Mouse (Mus musculus): ENCODE measurements around the gene Trio. TPM values are rescaled to one million over a fixed set of nuclear protein-coding genes. Genes with fewer than 3 reads are reported as not detected.

Trio gene
- polyA plus RNA-seq, 1 experiment: 49.9 TPM

- no peak overlapping the region for H3K4me3 ChIP-seq (ENCODE audit: insufficient read depth, low read length)
- no peak overlapping the region for H3K27ac ChIP-seq (ENCODE audit: insufficient read depth, low read depth, low read length)
- peaks cover 45% of the 10 kb centered on the region for H3K4me1 ChIP-seq (ENCODE audit: control insufficient read depth, insufficient read depth, low read length)
- TF ChIP-seq POLR2A (IDR thresholded peaks at IDR 0.05; ENCODE audit: borderline replicate concordance, low read depth, low read length): no peak
- TF ChIP-seq CTCF (IDR thresholded peaks at IDR 0.05; ENCODE audit: low read depth, low read length): no peak
Observed at GRCm38 (mm10) chr15:27710698-27711097, 314.9 kb downstream of the Trio start.

DNA sequence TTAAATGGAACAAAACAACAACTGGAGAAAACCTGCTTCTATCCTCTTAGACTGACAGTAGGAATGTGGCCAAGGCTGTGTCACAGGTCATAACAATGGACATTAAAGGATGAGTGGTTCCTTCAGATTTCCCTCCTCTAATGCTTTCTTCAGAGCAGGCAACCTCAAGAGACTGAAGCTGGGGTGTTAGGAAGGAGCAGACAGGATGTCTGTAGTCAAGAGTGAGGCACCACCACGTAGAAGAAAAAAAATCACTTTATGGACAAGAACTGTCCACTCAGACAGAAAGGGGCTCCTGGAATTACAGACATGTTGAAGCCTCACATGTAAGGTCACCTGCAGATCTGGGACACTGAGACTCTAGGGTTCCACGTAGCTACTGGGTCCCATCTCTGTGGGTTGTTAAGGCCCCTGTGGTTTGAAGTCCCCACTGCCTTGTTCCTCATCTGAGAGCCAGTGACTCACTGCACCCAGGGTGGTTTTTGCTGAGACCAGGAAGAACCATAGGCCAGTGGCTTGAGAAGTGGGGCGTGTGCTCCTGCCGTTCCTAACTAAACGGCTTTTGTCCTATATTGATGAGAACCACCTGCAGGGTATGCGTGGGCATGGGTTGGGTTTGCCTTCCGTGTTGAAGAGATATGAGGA is 316.6 kb downstream of the Trio start:
- H3K4me3 ChIP-seq (ENCODE audit: insufficient read depth, low read length): no peak overlapping the region
- peak overlapping the region; percentile 90 for H3K27ac ChIP-seq (ENCODE audit: insufficient read depth, low read depth, low read length)
- no peak for TF ChIP-seq POLR2A (IDR thresholded peaks at IDR 0.05; ENCODE audit: borderline replicate concordance, low read depth, low read length)
- no peak for TF ChIP-seq CTCF (IDR thresholded peaks at IDR 0.05; ENCODE audit: low read depth, low read length)
- peaks cover 54% of the 10 kb centered on the region for H3K4me1 ChIP-seq (ENCODE audit: control insufficient read depth, insufficient read depth, low read length)

DNA sequence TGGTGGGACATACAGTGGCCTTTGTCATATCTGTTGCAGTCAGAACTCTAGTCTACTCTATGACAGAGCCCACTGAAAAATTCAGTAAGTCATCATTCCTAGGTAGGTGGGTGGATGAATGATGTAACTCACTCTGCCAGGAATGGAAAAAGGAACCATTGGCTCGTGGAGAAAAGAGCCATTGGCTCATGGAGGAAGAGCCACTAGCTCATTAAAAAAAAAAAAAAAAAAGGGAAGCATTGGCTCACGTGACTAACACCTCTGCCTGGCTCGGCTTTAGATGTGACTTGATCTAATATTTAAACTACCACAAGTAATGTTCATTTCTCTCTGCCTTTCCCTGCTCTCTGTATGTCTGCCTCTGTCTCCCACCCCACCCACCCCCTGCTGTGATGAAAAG is 317.1 kb downstream of the Trio start:
- Histone ChIP-seq H3K27ac (ENCODE audit: insufficient read depth, low read depth, low read length) (peak overlapping the region; percentile 90), H3K4me1 (ENCODE audit: control insufficient read depth, insufficient read depth, low read length) (peaks cover 59% of the 10 kb centered on the region), H3K4me3 (ENCODE audit: insufficient read depth, low read length) (no peak overlapping the region)
- TF ChIP-seq POLR2A (IDR thresholded peaks at IDR 0.05; ENCODE audit: borderline replicate concordance, low read depth, low read length) (no peak), CTCF (IDR thresholded peaks at IDR 0.05; ENCODE audit: low read depth, low read length) (no peak)

DNA sequence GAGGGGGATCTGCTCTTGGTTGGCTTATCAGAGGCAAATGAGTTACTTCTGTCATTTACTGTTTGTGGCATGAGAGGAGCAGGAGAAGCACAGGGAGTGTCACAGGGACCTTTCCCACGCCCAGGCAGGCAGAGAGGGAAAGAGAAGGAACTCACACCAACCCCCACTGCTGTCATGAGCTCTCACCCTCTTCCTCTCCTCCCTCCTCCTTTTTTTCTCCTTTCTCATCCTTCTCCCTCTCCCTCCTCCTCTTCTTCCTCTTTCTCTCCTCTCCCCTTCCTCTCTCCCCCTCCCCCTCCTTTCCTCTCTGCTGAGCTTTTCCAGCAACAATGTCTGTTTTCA is 322.7 kb downstream of the Trio start:
- Histone ChIP-seq H3K4me1 (ENCODE audit: control insufficient read depth, insufficient read depth, low read length) (peaks cover 60% of the 10 kb centered on the region), H3K27ac (ENCODE audit: insufficient read depth, low read depth, low read length) (peak overlapping the region; percentile 99), H3K4me3 (ENCODE audit: insufficient read depth, low read length) (no peak overlapping the region)
- no peak for TF ChIP-seq CTCF (IDR thresholded peaks at IDR 0.05; ENCODE audit: low read depth, low read length)
- no peak for TF ChIP-seq POLR2A (IDR thresholded peaks at IDR 0.05; ENCODE audit: borderline replicate concordance, low read depth, low read length)

GRCm38 (mm10) chr15:27702031-27702971 is 323.3 kb downstream of the Trio start:
- H3K4me1 ChIP-seq (ENCODE audit: control insufficient read depth, insufficient read depth, low read length): peaks cover 58% of the 10 kb centered on the region
- TF ChIP-seq POLR2A (IDR thresholded peaks at IDR 0.05; ENCODE audit: borderline replicate concordance, low read depth, low read length): no peak
- peak overlapping the region; percentile 3; the same call in 1 of the 2 replicates for H3K4me3 ChIP-seq (ENCODE audit: insufficient read depth, low read length)
- peak overlapping the region; percentile 99 for H3K27ac ChIP-seq (ENCODE audit: insufficient read depth, low read depth, low read length)

- peaks cover 32% of the 10 kb centered on the region for H3K4me1 ChIP-seq (ENCODE audit: control insufficient read depth, insufficient read depth, low read length)
- no peak overlapping the region for H3K27ac ChIP-seq (ENCODE audit: insufficient read depth, low read depth, low read length)
- H3K4me3 ChIP-seq (ENCODE audit: insufficient read depth, low read length): no peak overlapping the region
- TF ChIP-seq CTCF (IDR thresholded peaks at IDR 0.05; ENCODE audit: low read depth, low read length) (no peak), POLR2A (IDR thresholded peaks at IDR 0.05; ENCODE audit: borderline replicate concordance, low read depth, low read length) (no peak)
Observed at GRCm38 (mm10) chr15:27697632-27698031, 328.0 kb downstream of the Trio start.

DNA sequence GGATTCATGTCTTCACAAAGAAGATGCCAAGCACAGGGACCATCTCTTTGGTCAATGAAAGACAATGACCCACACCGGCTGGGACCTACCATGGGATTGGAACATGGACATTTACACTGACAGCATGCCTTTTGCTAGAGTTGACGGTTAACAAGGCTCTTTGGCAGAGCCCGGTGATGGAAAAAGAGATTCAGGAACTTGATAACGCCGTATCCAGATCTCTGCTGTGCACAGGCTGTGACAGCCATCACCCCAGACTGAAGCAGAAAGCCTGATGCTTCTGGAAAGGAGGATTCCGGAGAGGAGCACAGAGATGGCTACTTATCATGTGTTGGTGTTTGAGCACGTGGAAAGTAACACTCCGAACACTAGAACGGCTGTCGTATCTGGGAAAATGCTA is 332.4 kb downstream of the Trio start:
- H3K4me1 ChIP-seq (ENCODE audit: control insufficient read depth, insufficient read depth, low read length): peaks cover 16% of the 10 kb centered on the region
- no peak for TF ChIP-seq POLR2A (IDR thresholded peaks at IDR 0.05; ENCODE audit: borderline replicate concordance, low read depth, low read length)
- TF ChIP-seq CTCF (IDR thresholded peaks at IDR 0.05; ENCODE audit: low read depth, low read length): no peak
- no peak overlapping the region for H3K27ac ChIP-seq (ENCODE audit: insufficient read depth, low read depth, low read length)
- no peak overlapping the region for H3K4me3 ChIP-seq (ENCODE audit: insufficient read depth, low read length)

DNA sequence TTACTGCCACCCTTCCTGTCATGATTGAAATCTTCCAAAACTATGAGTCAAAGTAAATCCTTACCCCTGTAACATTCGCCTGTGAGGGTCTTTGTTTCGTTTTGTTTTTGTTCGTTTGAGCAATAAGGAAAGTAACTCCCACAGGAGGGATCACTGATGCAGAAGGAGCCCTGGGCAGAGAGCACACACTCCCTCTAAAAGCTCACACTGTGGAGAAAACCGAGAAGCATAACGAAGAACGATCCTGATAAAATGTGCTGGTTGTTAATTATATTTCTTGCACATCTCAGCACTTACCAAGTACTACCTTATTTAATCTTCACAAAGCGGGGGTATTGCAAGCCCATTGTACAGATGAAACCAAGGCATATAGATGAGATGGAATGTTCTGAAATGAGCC is 333.5 kb downstream of the Trio start:
- Histone ChIP-seq H3K4me3 (ENCODE audit: insufficient read depth, low read length) (no peak overlapping the region), H3K27ac (ENCODE audit: insufficient read depth, low read depth, low read length) (no peak overlapping the region), H3K4me1 (ENCODE audit: control insufficient read depth, insufficient read depth, low read length) (peaks cover 18% of the 10 kb centered on the region)
- TF ChIP-seq CTCF (IDR thresholded peaks at IDR 0.05; ENCODE audit: low read depth, low read length) (no peak), POLR2A (IDR thresholded peaks at IDR 0.05; ENCODE audit: borderline replicate concordance, low read depth, low read length) (no peak)

GRCm38 (mm10) chr15:27691213-27691612 is 334.4 kb downstream of the Trio start:
- Histone ChIP-seq H3K4me3 (ENCODE audit: insufficient read depth, low read length) (no peak overlapping the region), H3K27ac (ENCODE audit: insufficient read depth, low read depth, low read length) (no peak overlapping the region), H3K4me1 (ENCODE audit: control insufficient read depth, insufficient read depth, low read length) (peaks cover 11% of the 10 kb centered on the region)
- no peak for TF ChIP-seq POLR2A (IDR thresholded peaks at IDR 0.05; ENCODE audit: borderline replicate concordance, low read depth, low read length)
- no peak for TF ChIP-seq CTCF (IDR thresholded peaks at IDR 0.05; ENCODE audit: low read depth, low read length)

- Histone ChIP-seq H3K27ac (ENCODE audit: insufficient read depth, low read depth, low read length) (peak overlapping the region; percentile 83), H3K4me3 (ENCODE audit: insufficient read depth, low read length) (peak overlapping the region; percentile 18; the same call in 1 of the 2 replicates), H3K4me1 (ENCODE audit: control insufficient read depth, insufficient read depth, low read length) (peaks cover 11% of the 10 kb centered on the region)
- TF ChIP-seq CTCF (IDR thresholded peaks at IDR 0.05; ENCODE audit: low read depth, low read length): no peak
- no peak for TF ChIP-seq POLR2A (IDR thresholded peaks at IDR 0.05; ENCODE audit: borderline replicate concordance, low read depth, low read length)
Observed at GRCm38 (mm10) chr15:27688041-27688651, 337.5 kb downstream of the Trio start.
